Mouse (Mus musculus) v-Abl transformed pro-B cells (cell line): Measurements from ENCODE around the gene Ugt1a9.
"Not testable (repeated sequence)": the region's sequence is repeated elsewhere in the genome, so short reads cannot be mapped to it uniquely, and the experiment has no call there.

Source experiments
- in situ Hi-C, 2 experiments: fragments of 400-800 bp; cut with MboI; formaldehyde crosslinking; loops; one replicate each; pipeline ENCODE4 v1.15.1; 2025; ENCODE audit not compliant: unreplicated experiment in 2 of 2

The Ugt1a9 gene

DNA sequence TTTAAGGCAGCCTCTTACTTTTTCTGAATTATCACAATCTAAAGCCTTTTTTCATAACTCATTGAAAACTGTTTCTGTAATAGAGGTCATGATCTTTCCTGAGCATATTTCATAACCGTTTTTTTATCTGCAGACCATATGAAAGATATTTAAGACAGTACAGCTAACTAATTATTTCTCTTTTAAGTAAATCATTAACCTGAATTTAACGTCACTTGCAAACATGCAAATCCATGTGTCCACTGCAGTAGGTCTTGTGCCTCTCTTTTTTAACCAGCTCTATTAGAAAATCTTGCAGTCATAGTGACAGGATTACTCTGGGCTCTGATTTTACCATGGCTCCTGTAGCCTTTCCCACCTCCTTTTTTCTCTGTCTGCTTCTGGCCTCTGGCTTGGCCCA, at the start of gene Ugt1a9:
Ugt1a9 (plus strand) TSS at position 306 of the 400 bp plus-strand sequence.
- in situ Hi-C loops: no loop called here

DNA sequence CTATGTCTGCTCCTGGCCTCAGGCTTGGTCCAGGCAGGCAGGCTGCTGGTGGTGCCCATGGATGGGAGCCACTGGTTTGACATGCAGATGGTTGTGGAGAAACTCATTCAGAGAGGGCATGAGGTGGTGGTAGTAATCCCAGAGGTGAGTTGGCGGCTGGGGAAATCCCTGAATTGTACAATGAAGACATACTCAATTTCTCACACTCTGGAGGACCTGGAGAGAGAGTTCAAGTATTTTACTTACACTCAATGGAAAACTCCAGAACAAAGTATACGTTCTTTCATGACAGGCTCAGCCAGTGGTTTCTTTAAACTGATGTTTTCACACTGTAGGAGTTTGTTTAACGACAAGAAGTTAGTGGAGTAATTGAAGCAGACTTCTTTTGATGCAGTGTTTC, 45.4 kb upstream of the Ugt1a9 start:
- in situ Hi-C loops: not testable (repeated sequence)

DNA sequence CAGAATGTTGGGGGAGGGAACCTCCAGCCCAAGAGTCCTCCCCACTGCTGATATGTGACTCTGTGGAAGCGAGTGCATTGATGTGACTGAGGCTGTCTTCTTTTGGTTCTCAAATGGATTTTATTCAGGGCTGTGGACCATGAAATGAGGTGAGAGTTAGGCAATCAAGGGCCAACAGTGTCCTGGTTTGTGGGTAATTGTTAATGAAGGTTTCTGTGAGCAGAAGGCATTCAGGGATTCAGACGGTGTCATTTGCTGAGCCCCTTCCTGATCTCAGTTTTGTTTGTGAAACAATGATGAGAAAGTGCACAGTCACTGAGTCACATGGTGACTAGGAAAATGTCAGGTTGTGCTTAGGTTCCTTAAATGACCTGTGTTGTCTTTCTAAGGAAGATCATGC, 27.6 kb upstream of the Ugt1a9 start:
- in situ Hi-C loops: not testable (repeated sequence)

DNA sequence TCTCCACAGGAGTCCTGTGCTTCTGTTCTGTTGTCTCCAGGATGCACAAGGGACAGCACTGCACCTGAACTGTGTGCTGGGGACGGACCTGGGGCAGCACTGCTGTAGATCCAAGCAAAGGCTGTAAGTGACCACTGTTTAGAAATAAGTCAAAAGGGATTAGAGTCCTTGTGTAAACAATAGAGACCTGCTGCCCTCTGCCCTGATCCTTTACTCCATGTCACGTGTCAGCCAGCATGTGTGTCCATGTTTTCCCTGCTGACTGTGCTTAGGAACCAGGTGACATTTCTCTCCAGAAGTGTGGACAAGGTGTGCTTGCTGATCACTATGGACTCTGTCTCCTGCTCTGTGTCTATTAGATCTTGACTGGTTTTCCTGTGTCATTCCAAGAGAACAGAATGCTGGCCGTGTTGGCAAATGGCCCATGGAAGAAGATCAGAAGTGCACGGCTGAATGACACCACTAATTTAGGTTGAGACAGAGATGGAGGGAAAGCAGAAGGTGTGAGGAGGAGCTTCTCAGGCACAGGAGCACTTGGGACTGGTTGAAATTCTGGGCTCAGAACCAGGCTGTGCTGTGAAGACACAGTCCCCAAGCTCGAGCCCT, 25.7 kb upstream of the Ugt1a9 start:
- in situ Hi-C loops: not testable (repeated sequence)

DNA sequence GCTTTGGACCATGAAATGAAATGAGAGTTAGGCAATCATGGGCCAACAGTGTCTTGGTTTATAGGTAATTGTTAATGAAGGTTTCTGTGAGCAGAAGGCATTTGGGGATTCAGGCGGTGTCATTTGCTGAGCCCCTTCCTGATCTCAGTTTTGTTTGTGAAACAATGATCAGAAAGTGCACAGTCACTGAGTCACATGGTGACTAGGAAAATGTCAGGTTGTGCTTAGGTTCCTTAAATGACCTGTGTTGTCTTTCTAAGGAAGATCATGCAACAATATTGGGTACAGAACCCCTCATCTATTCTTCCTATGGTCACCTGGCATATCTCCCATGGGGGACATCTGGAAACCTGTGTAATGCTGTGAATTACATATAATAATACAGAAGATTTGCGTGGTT, 23.2 kb upstream of the Ugt1a9 start:
- in situ Hi-C loops: not testable (repeated sequence)

DNA sequence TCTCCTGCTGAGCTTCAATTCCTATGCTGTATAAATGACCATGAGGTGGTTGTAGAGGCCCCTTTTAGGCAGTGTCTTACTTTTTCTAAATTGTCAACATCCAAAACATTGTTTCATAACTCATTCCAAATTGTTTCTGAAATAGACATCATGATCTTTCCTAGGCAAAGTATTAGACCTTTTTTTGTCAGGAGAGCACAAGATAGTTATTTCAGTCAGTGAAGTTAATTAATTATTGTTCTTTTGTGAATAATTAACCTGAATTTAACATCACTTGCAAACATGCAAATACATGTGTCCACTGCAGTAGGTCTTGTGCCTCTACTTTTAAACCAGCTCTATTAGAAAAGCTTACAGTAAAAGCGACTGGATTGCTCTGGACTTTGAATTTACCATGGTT, 15.5 kb upstream of the Ugt1a9 start, which contains the start of gene Ugt1a10:
Ugt1a10 (plus strand) TSS at position 301 of the 400 bp plus-strand sequence.
- in situ Hi-C loops: no loop called here

DNA sequence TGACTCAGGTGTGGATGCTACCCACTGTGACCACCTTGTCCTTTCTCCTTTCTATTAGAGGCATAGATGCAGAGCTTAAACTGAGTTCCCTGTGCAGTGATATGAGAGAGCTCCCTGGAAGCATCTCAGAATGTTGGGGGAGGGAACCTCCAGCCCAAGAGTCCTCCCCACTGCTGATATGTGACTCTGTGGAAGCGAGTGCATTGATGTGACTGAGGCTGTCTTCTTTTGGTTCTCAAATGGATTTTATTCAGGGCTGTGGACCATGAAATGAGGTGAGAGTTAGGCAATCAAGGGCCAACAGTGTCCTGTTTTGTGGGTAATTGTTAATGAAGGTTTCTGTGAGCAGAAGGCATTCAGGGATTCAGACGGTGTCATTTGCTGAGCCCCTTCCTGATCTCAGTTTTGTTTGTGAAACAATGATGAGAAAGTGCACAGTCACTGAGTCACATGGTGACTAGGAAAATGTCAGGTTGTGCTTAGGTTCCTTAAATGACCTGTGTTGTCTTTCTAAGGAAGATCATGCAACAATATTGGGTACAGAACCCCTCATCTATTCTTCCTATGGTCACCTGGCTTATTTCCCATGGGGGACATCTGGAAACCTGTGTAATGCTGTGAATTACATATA, 4.0 kb upstream of the Ugt1a9 start:
- in situ Hi-C loops: not testable (repeated sequence)

DNA sequence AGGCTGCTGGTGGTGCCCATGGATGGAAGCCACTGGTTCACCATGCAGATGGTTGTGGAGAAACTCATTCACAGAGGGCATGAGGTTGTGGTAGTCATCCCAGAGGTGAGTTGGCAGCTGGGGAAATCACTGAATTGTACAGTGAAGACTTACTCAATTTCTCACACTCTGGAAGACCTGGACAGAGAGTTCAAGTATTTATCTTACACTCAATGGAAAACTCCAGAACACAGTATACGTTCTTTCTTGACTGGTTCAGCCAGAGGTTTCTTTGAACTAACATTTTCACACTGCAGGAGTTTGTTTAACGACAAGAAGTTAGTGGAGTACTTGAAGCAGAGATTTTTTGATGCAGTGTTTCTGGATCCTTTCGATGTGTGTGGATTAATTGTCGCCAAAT, 302 bp downstream of the Ugt1a9 start:
- in situ Hi-C loops: no loop called here

DNA sequence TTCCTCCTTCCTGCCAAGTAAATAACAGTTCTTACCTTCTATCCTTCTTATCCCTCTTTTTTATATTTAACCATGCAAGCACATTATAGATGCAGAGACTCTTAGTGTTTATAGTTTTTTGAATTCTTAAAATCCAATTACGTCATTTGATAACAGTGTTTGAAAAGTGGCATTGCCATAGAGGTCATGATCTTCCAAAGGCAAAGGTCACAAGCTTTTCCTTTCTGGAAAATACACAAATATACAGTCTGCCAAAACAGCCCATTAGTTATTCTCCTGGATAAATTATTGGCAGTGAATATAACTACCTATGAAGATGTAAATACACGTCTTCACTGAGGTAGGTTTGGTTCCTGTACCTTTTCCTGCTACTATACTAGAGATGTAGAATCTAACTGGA, 3.9 kb downstream of the Ugt1a9 start:
- in situ Hi-C loops: no loop called here

DNA sequence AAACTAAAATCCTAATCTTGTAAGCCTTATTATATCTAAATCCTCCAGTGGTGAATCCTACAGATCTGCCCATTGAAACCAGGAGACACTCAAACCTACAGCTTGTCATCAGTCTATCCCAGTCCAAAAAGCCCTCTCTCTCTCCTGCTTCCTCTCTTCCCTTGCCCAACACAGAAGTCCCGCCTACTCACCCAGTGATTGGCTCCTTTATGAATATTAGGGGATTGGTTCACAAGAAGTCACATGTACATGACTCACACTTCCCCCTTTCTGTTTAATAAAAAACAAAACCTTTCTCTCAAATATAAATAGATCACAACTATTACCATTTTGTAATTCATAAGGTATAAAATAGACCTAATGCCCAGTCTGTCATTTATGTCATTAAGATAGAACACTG, 6.5 kb downstream of the Ugt1a9 start:
- in situ Hi-C loops: no loop called here

DNA sequence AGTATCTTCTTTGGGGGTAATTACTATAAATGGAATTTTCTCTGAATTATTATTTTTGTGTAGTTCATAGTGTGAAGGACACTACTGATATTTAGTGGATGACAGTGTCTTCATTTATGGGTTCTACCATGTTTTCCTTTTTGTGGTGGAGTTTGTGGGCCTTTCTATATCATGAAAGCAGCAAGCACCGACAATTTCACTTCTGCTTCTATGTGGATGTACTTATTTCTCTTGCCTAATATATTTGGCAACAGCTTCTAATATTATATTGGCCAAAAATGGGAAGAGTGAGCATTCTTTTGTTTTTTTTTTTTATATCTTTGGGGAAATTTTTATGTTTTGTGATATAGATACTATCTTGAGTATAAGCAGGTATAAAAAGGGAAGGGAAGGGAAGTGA, 11.1 kb downstream of the Ugt1a9 start:
- in situ Hi-C loops: no loop called here

DNA sequence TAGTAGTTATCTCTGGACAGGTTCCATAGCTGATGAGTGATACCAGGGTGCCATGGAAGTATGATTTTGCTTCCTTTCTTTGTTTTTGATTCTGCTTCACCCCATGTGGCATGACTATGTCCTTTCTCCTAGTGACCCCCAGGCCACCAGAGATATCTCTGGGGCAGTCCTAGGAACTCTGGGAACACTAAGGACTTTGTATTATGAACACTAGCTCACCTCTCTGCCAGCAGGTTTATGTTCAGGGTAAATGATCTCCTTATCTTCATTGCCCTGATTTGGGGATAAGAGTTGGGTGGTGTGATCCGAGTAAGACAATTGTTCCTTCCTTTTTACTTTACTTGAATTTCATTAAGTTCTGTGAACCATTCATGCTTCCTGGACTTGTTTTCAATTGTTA, 15.5 kb downstream of the Ugt1a9 start:
- in situ Hi-C loops: no loop called here

DNA sequence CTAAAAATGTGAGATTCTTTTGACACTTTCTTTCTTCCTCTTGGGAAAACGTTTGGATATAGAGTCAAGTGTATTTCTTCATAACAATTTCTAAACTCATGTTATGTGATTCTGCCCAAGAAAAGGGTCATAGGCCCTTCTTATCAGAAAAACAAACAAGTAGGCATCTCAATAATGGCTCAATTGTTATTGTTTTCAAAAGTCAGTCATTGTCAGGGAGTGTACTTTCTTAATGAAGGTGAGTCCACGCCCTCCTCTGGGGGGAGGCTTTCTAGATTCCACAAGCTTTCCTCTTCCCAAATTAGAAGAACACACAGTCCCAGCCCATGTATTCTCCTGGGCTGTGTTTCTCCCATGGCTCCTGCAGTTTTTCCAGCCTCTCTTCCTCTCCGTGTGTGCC, 16.9 kb downstream of the Ugt1a9 start, which contains the start of gene Ugt1a8:
Ugt1a8 (plus strand) TSS at position 301 of the 400 bp plus-strand sequence.
- in situ Hi-C loops: no loop called here

DNA sequence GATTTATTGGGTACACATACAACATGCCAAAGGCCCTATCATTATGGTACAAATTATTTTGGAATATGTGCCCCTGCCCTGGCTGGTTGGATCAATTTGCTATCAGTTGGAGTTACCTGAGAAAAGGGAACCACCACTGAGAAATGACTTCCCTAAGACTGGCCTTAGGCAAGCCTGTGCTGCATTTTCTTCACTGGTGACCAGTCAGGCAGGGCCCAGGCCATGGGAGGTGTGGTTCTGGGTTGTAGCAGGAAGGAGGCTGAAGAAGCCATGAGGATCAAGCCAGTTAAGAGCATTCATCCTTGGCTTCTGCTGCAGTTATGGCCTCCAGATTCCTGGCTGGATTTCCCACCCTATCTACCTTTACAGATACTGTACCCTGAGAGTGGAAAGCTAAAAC, 21.7 kb downstream of the Ugt1a9 start:
- in situ Hi-C loops: no loop called here

DNA sequence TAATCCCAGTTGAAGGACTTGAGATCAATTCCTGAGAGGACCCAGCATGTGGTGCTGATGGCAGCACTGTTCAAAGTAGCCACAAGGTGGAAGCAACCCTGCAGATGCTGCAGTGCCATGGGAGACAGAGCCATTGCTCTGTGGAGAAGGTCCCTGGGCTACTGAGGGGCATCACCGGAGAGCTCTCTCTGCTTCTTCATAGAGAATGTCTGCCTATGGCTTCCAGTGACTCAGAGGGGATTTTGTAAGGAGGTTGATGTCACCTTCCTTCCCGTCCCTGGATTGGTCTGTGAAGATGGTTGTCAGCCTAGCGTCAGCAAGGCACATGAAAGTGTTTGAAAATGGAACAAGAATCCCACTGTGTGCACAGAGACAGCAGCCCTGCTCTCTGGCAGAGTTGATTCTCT, 23.7 kb downstream of the Ugt1a9 start:
- in situ Hi-C loops: not testable (repeated sequence)

DNA sequence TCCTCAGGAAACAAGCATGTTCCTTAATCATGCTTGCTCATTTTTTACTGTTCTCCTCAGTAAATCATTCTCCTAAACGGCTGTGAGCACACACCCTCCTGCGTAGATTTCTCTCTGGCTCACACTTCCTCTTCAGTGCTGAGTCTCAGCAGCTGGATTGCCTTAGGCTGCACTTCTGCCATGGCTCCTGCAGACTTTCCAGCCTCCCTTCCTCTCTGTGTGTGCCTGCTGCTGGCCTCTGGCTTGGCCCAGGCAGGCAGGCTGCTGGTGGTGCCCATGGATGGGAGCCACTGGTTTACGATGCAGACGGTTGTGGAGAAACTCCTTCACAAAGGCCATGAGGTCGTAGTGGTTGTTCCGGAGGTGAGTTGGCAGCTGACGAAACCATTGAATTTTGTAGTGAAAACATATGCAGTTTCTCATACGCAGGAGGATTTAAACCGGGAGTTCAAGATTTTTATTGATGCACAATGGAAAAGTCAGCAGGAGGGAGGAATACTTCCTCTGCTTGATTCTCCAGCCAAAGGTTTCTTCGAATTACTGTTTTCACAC, 24.4 kb downstream of the Ugt1a9 start, which contains the start of gene Ugt1a7c:
Ugt1a7c (plus strand) TSS at position 122 of the 552 bp plus-strand sequence.
- in situ Hi-C loops: no loop called here

DNA sequence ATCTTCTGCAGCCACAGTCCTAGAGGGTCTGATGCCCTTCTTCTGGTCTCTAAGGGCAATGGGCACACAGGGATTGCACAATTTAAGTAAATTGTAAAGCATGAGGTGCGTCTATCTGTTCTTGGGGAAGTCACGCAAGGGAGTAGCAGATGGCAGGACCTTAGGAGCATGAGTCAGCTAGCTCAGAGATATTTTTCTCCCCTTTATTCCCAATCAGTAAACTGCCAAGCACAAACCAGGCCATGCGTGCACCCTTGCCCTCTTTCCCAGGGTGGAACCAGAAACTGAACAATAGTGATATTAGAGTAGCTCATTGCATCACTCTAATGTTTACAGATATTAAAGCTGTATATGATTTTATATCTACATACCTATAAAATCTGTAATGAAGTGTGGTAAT, 27.9 kb downstream of the Ugt1a9 start:
- in situ Hi-C loops: not testable (repeated sequence)

DNA sequence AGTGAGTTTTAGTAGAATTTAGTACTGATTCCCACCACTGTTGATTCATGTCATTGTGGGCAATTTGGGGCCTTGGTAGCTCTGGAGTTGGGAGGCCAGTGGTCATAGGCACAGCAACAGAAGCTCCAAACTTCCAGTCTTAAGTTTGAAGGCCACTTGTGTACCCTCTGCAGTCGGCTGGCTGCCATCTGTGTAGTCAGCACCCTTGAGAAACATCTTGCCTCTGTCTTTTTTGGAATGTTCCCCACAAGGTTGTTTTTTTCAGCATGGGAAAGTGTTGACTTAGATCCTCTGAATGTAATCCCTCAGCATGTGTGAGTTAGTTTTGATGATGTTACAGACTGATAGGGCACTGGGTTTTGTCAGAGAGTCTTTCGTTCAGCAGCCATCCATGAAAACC, 29.1 kb downstream of the Ugt1a9 start:
- in situ Hi-C loops: loop anchor here in 1 of 2 experiments (25.0 kb wide), 2 partner anchors 337 to 637 kb away; partner anchors contain the start of genes Atg16l1 and Snorc

DNA sequence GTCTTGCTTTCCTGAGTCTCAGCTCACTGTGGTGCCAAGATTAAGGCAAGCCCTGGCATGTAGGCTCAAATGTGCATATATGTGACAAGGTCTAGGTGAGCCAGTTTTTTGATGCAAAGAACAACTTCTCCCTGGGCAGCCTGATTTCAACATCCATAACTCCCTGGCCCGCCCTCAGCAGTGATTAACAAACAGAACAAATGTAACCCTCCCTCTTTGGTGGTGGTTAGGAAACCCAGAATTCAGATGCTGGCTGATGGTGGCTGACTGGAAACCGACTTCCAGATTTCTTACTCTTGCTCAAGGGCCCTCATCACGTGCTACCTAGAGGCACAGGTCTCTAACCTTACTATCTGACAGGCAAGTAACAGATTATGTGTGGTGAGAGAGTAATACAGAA, 32.4 kb downstream of the Ugt1a9 start, which contains the start of gene Ugt1a6b:
Ugt1a6b (plus strand) TSS at position 234 of the 400 bp plus-strand sequence.
- in situ Hi-C loops: loop anchor here in 1 of 2 experiments (25.0 kb wide), 2 partner anchors 341 to 641 kb away; partner anchors contain the start of genes Atg16l1 and Snorc

DNA sequence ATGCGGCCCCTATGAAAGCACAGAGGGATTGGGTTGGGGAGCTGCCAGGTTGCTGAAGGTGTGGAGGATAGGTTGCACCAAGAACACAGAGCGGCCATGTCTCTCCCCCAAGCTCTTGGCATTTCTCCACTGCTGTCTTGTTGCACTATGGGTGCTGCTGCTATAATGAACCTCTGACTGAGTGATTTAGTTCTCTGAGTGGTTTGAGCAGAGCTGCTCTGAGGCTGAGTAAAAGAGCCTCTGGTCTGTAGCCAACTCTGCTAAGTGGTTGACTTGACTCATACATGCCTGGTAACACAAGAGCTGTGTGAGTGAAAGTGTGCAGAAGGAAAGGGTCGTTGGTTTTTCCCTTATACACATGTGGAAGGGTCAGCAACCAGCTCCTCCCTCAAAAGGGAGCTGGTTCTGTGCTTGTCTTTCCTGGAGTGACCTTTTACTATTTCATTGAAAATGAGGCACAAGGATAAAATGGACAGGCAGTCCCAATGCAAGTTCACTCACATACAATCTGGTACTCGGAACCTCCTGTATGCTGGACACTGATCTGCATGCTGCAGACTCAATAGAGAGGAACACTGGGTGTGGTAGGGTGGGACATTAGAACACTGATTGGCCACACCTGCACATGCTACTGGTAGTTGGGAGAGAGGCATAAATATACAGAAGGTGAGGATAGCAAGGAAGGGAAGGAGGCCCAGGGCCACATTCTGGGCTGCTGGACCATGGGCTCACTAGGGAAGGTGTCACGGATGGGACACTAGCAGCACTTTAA, 33.3 kb downstream of the Ugt1a9 start:
- in situ Hi-C loops: loop anchor here in 1 of 2 experiments (25.0 kb wide), 2 partner anchors 342 to 642 kb away; partner anchors contain the start of genes Atg16l1 and Snorc
